Mouse (Mus musculus) E14TG2a.4 (cell line): ENCODE data around the gene Dnajb14.

ENCODE experiments used
- CTCF ChIP-seq: conservative IDR thresholded peaks from 2 replicates; pipeline ENCODE4 v1.5.1; 2014; ENCODE audit warnings: low read length
- POU5F1 ChIP-seq: IDR thresholded peaks from 2 replicates; pipeline ENCODE4 v1.6.1; 2014; ENCODE audit warnings: low read length, borderline replicate concordance

- TF ChIP-seq CTCF, result no peak
- TF ChIP-seq POU5F1, result no peak
Observed at GRCm38 (mm10) chr3:137836543-137836942, 30.9 kb upstream of the Dnajb14 start.
